Mouse (Mus musculus) thymus, postnatal 0 days (tissue): Measurements from ENCODE around the gene Uba6. TPM values are rescaled to one million over a fixed set of nuclear protein-coding genes. Genes with fewer than 3 reads are reported as not detected.

Source experiments
- DNase-seq: peaks from one replicate; pipeline ENCODE4 v3.0.0-alpha.2; 2015; ENCODE audit warnings: low spot score
- polyA plus RNA-seq: library from polyadenylated mRNA; unstranded; fragments of >200 nt; fragmentation: Nextera tagmentation; extraction: Ambion mirVana; gene quantifications from 2 replicates; pipeline ENCODE4 v1.2.1, GENCODE M21; 2015

The Uba6 gene
- polyA plus RNA-seq: 8.7 and 9.9 TPM in 2 replicates

GRCm38 (mm10) chr5:86172449-86173161 lies at the start of gene Uba6:
Uba6 (minus strand) TSS chr5:86172803.
- peak; percentile 99 for DNase-seq

GRCm38 (mm10) chr5:86197801-86198200 lies 25.2 kb upstream of the Uba6 start, which contains the start of gene Gnrhr:
Gnrhr (minus strand) TSS chr5:86197901.
- DNase-seq: no peak

DNA sequence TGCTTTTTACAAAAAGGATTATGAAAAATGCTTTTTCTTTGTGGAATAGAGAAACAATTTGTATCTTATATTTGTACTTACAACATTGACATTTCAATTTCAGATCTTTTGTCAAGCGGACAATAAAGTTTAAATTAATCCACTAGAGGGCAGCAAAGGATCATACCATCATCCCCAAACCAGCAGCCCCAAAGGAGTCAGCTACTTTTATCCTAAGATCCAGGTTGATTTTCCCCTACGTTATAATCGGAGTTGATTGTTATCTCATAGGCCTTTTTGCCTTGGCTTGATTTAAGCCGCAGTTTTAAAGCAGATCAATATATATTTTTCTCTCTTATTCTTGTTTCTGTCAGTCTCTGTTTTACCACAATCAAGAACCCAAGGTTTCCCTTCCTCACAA lies 18.8 kb upstream of the Uba6 start:
- peak; percentile 46 for DNase-seq

- DNase-seq: peak; percentile 64
Measured at GRCm38 (mm10) chr5:86190770-86191169, 18.2 kb upstream of the Uba6 start.

DNA sequence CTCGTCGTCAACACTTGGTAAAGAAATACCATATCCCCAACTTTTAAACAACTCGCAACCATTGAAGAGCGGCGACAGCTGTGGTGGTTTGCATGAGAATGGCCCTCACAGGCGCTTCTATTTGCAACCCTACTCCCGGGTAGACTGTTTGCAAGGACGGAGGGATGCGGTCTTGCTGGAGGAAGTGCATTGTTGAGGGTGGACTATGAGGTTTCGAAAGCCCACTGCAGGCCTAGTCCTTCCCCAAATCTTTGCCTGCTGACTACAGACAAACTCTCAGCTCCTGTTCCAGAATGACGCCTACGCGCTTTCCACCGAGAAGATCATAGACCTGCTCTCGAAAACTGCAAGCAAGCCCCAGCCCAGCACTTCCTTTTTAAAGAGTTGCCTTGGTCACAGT lies 17.7 kb upstream of the Uba6 start:
- no peak for DNase-seq

GRCm38 (mm10) chr5:86187441-86187840 lies 14.8 kb upstream of the Uba6 start:
- no peak for DNase-seq

DNA sequence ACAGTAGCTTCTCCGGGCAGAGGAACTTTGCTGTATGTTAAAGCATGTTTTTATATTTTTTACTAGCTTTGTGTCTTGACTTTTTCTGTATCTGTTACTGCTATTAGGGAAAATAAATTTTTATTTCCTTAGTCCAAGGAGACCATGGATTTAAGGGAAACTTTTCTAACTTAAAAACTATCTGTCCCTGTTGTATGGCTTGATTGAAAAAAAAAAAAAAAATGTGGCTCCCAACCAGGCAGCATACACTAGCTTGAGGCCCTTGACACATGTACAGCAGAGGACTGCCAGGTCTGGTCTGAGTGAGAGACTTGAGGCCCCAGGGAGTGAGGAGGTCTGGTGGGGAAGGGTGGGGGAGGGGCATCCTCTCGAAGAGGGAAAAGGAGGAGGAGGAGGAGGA lies 1.2 kb upstream of the Uba6 start:
- no peak for DNase-seq

DNA sequence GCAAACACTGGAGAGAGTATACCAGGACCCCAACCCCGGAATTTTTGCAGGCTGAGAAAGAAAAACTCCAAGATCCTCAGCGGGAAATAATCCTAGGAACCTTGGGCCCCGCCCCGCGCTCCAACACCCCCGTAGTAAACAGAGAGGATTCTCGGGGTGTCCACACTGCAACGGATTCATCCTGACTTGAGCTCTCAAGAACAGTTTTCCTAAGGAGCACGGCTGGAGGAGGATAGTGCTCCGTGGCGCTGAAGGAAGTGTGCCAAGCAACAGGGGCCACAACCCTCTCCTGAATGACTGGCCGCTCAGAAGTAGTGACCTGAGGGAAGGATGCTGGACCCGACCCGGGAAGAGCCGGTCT lies 535 bp downstream of the Uba6 start:
- no peak for DNase-seq

- no peak for DNase-seq
Measured at GRCm38 (mm10) chr5:86129828-86130227, 42.8 kb downstream of the Uba6 start.

DNA sequence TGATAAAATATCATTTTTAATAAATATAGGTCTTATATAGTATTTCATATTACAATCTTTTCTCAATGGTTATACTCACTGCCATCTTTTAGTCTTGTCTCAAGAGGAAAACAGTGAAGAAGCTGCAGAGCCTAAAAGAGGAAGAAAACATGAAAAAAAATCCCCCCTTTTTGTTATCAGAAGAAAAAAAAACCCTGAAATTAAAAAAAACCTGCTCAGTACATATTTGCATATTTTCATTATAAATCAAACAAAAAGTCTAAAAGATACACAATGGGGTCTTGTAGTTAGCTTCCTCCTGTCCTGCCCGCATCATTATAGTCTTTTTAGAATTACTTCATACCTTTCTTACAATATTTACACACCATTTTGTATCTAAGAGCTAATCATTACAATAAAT lies 43.9 kb downstream of the Uba6 start:
- no peak for DNase-seq

GRCm38 (mm10) chr5:86118457-86119094 lies 54.0 kb downstream of the Uba6 start:
- no peak for DNase-seq

DNA sequence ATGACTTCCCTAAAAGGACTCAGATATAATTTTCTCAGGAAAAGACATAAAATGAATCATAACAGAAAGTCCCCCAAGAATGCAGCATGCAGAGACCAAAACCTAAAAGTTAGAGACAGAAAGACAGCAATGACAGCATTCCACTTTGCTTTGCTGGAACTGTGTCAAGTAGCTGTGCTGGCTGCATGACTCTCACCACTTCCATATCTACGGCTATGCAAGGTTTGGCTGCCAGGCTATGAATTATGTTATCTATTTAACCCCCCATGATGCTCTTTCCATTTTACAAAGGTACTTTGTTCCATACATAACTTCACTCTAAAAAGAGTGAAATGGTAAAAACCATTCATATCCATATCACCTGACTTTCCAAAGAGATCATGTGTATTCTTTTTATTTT lies 58.6 kb downstream of the Uba6 start:
- no peak for DNase-seq

DNA sequence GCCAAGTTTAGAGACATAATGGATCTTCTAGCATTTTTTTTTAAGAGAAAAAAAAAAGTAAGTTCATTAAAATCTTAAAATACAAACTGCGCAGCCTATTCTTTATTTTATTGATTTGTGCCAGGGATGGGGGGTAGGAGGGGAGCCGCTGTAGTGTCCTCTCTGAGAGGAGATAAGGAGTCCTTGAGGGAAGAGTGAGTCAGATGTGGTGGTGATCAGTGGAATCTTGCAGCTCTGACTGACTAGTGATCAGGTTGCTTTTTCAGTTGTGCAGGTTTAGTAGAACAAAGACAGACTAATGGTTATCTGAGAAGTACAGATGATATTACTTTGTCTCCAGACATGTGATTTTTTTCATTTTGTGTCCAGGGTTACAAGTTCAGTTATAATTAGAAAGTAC lies 59.6 kb downstream of the Uba6 start:
- DNase-seq: no peak

DNA sequence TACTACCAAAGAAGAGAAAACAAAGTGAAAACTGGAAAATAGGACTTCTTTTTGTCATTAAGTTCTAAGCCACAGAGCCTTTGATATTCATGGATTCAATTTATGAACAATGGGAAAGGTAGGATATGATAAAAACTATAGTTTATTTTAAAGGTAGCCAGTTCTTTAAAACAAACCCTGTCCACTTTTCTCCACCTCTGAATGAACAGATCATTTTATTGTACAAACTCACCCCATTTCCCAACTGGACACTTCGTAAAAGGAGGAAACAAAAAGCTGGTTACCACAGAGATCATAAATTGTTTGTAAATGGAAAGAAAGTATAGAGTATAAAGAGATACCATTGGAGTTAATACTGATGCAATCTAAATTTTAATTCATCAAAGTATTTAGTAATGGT lies 61.5 kb downstream of the Uba6 start:
- DNase-seq: no peak

DNA sequence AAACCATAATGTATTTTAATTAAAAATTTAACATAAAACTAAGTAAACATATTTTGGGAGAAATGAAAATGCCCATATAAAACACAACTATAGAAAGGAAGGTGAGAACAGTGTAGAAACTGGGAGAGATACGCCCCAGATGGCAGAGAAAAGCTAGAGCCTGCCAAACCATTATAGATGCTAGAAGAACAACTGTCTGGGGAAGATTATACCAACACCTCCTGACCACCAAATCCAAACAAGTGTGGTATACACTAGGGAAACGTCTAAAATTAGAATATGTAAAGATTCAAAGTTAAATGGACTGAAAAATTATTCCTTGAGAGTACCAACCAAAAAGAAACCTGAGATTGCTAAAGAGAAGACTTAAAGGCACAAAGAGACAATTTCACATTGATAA lies 66.0 kb downstream of the Uba6 start:
- DNase-seq: no peak

DNA sequence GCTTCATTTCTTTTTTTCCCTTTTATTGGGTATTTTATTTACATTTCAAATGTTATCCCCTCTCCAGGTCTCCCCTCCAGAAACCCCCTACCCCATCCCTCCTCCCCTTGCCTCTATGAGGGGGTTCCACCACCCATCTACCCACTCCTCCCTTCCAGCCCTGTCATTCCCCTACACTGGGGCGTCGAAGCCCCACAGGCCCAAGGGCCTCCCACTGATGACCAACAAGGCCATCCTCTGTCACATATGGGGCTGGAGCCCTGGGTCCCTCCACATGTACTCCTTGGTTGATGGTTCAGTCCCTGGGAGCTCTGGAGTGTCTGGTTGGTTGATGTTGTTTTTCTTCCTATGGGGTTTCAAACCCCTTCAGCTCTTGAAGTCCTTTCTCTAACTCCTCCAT lies 70.4 kb downstream of the Uba6 start:
- no peak for DNase-seq

GRCm38 (mm10) chr5:86100621-86101020 lies 72.0 kb downstream of the Uba6 start:
- DNase-seq: no peak

DNA sequence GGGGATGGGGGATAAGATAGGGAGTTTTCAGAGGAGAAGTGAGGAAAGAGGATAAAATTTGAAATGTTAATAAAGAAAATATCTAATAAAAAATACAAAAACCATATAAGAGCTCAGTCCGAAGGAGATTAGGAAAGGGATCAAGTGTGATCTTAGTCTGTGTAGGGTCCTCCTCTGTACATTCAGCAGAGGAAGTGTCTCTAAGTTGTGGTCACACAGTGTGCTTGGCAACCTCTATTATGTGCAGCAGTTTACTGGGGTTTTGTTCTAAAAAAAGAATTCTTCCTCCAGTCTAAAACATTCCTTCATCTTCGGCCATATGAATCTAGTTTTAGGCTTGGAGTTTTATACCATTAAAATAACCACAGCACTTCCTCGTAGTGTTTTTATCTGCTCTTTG lies 73.6 kb downstream of the Uba6 start:
- DNase-seq: no peak

- no peak for DNase-seq
Measured at GRCm38 (mm10) chr5:86094754-86095153, 77.8 kb downstream of the Uba6 start.

GRCm38 (mm10) chr5:86086751-86087150 lies 85.9 kb downstream of the Uba6 start:
- peak; percentile 47 for DNase-seq

GRCm38 (mm10) chr5:86084979-86085378 lies 87.6 kb downstream of the Uba6 start:
- DNase-seq: no peak

DNA sequence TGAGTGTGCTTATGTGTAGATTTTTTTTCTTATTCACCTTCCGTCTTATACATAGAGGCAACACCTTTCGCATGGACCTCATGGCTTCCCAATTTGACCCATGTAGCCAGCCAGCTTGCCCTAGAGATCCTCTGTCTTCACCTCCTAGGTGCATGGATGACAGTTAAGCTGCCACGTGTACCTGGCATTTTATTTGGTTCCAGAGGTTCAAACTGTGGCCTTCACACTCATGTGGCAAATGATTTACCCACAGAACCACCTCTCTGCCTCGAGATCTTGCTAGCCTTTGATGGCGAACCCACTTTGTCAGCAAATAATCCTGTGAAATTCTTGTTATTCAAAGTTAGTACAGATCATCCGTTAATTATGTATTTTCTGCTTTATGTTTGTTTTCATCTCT lies 88.6 kb downstream of the Uba6 start:
- DNase-seq: no peak

GRCm38 (mm10) chr5:86078720-86079334 lies 93.8 kb downstream of the Uba6 start:
- DNase-seq: no peak
